Mouse (Mus musculus) lung, embryonic 16.5 days (tissue): ENCODE results near the gene Rcor2. TPM values are rescaled to one million over a fixed set of nuclear protein-coding genes. Genes with fewer than 3 reads are reported as not detected.

ENCODE experiments used
- ATAC-seq: fragments of 200-750 bp; cut with Nextera tagmentation; 2 replicates; pipeline ENCODE4 v1.8.0; 2017; ENCODE audit warnings: low read depth, mild to moderate bottlenecking, moderate library complexity
- H3K27ac ChIP-seq: fragments of 300-500 bp; sonication (generic); 2 replicates; pipeline ENCODE4 v1.5.1; 2014; ENCODE audit warnings: mild to moderate bottlenecking, control low read depth, low read length
- H3K27me3 ChIP-seq: fragments of 300-500 bp; sonication (generic); 2 replicates; pipeline ENCODE4 v1.6.1; 2014; ENCODE audit warnings: low read depth, low read length, mixed read lengths; ENCODE audit not compliant: control insufficient read depth, insufficient read depth
- H3K36me3 ChIP-seq: fragments of 300-500 bp; sonication (generic); 2 replicates; pipeline ENCODE4 v1.6.1; 2014; ENCODE audit warnings: low read length; ENCODE audit not compliant: control insufficient read depth, insufficient read depth
- H3K4me1 ChIP-seq: fragments of 300-500 bp; sonication (generic); replicated peaks from 2 replicates; pipeline ENCODE4 v1.6.1; 2014; ENCODE audit warnings: low read length, mixed read lengths; ENCODE audit not compliant: control insufficient read depth, insufficient read depth
- H3K4me2 ChIP-seq: fragments of 300-500 bp; sonication (generic); 2 replicates; pipeline ENCODE4 v1.6.1; 2014; ENCODE audit warnings: low read depth, low read length, control low read depth
- H3K4me3 ChIP-seq: fragments of 300-500 bp; sonication (generic); 2 replicates; pipeline ENCODE4 v1.5.1; 2014; ENCODE audit warnings: mild to moderate bottlenecking, low read length, control low read depth
- H3K9ac ChIP-seq: fragments of 300-500 bp; sonication (generic); 2 replicates; pipeline ENCODE4 v1.6.1; 2014; ENCODE audit warnings: low read length, control low read depth
- H3K9me3 ChIP-seq: fragments of 300-500 bp; sonication (generic); 2 replicates; pipeline ENCODE4 v1.6.1; 2016; ENCODE audit warnings: low read length; ENCODE audit not compliant: control insufficient read depth
- WGBS: fragments of 180-500 bp; shearing (Covaris S2); extraction: QIAGEN DNeasy Blood & Tissue Kit; methylation state at CpG from one replicate; pipeline ENCODE4 v1.1.7; 2014; 5-methylcytosine and 5-hydroxymethylcytosine counted together
- polyA plus RNA-seq: library from polyadenylated mRNA; unstranded; fragments of >200 nt; fragmentation: Nextera tagmentation; extraction: Ambion mirVana; gene quantifications from 2 replicates; pipeline ENCODE4 v1.2.1, GENCODE M21; 2015

Gene Rcor2
- polyA plus RNA-seq, 1 experiment from 2014 or later: 8.5 TPM

- no peaks in the 10 kb centered on the region; the same call in 1 of the 2 replicates for H3K9me3 ChIP-seq
- no peak overlapping the region for H3K9ac ChIP-seq
- H3K36me3 ChIP-seq: no peaks in the 10 kb centered on the region
- ATAC-seq: no peak
- no peak overlapping the region for H3K4me2 ChIP-seq
- no peak overlapping the region for H3K4me3 ChIP-seq
- 88% methylated on average over 3 of the region's 3 CpGs for WGBS
- no peak overlapping the region for H3K27ac ChIP-seq
- peaks cover 28% of the 10 kb centered on the region for H3K4me1 ChIP-seq
- H3K27me3 ChIP-seq: no peaks in the 10 kb centered on the region
Measured at GRCm38 (mm10) chr19:7261964-7262363, 5.2 kb upstream of the Rcor2 start.

GRCm38 (mm10) chr19:7262592-7262991 is 4.5 kb upstream of the Rcor2 start:
- WGBS: 83% methylated on average over 1 of the region's 1 CpGs
- H3K27me3 ChIP-seq: no peaks in the 10 kb centered on the region
- no peak overlapping the region for H3K27ac ChIP-seq
- peaks cover 35% of the 10 kb centered on the region for H3K4me1 ChIP-seq
- no peak overlapping the region for H3K4me3 ChIP-seq
- no peak for ATAC-seq
- no peaks in the 10 kb centered on the region; the same call in 1 of the 2 replicates for H3K9me3 ChIP-seq
- H3K9ac ChIP-seq: no peak overlapping the region
- H3K4me2 ChIP-seq: no peak overlapping the region
- no peaks in the 10 kb centered on the region for H3K36me3 ChIP-seq

- H3K9ac ChIP-seq: 0 out of 2 replicates have a peak overlapping the region, but pooled peaks have one; percentile 5
- WGBS: 9% methylated on average over 9 of the region's 9 CpGs
- no peaks in the 10 kb centered on the region; the same call in 1 of the 2 replicates for H3K9me3 ChIP-seq
- H3K27ac ChIP-seq: no peak overlapping the region
- ATAC-seq: no peak
- no peak overlapping the region for H3K4me2 ChIP-seq
- H3K4me1 ChIP-seq: peaks cover 44% of the 10 kb centered on the region
- no peaks in the 10 kb centered on the region for H3K36me3 ChIP-seq
- no peaks in the 10 kb centered on the region for H3K27me3 ChIP-seq
- H3K4me3 ChIP-seq: no peak overlapping the region
Measured at GRCm38 (mm10) chr19:7264088-7264765, 2.9 kb upstream of the Rcor2 start.

GRCm38 (mm10) chr19:7264766-7265331 is 2.3 kb upstream of the Rcor2 start:
- Histone ChIP-seq H3K9ac (peak overlapping the region; percentile 5; the same call in 1 of the 2 replicates), H3K9me3 (no peaks in the 10 kb centered on the region; the same call in 1 of the 2 replicates), H3K4me1 (peaks cover 50% of the 10 kb centered on the region), H3K36me3 (no peaks in the 10 kb centered on the region), H3K4me3 (no peak overlapping the region), H3K4me2 (no peak overlapping the region), H3K27ac (no peak overlapping the region; the same call in 1 of the 2 replicates), H3K27me3 (no peaks in the 10 kb centered on the region)
- ATAC-seq: no peak
- 14% methylated on average over 6 of the region's 6 CpGs for WGBS

GRCm38 (mm10) chr19:7265478-7266191 is 1.5 kb upstream of the Rcor2 start:
- Histone ChIP-seq H3K4me2 (no peak overlapping the region), H3K4me1 (peaks cover 53% of the 10 kb centered on the region), H3K9ac (peak overlapping the region; percentile 5; the same call in 1 of the 2 replicates), H3K36me3 (no peaks in the 10 kb centered on the region), H3K4me3 (no peak overlapping the region), H3K9me3 (no peaks in the 10 kb centered on the region; the same call in 1 of the 2 replicates), H3K27ac (no peak overlapping the region), H3K27me3 (no peaks in the 10 kb centered on the region)
- ATAC-seq: no peak
- WGBS: 28% methylated on average over 14 of the region's 14 CpGs

- no peak overlapping the region for H3K4me2 ChIP-seq
- H3K36me3 ChIP-seq: no peaks in the 10 kb centered on the region; the same call in 1 of the 2 replicates
- H3K9ac ChIP-seq: no peak overlapping the region
- no peak overlapping the region for H3K4me3 ChIP-seq
- H3K27me3 ChIP-seq: no peaks in the 10 kb centered on the region
- ATAC-seq: no peak
- peaks cover 53% of the 10 kb centered on the region for H3K4me1 ChIP-seq
- no peak overlapping the region for H3K27ac ChIP-seq
- H3K9me3 ChIP-seq: no peaks in the 10 kb centered on the region; the same call in 1 of the 2 replicates
- 53% methylated on average over 4 of the region's 4 CpGs for WGBS
Measured at GRCm38 (mm10) chr19:7266421-7266831, 699 bp upstream of the Rcor2 start.

- Histone ChIP-seq H3K9ac (peak overlapping the region; percentile 78), H3K4me3 (peak overlapping the region; percentile 71), H3K27ac (peak overlapping the region; percentile 81), H3K4me1 (peaks cover 53% of the 10 kb centered on the region), H3K36me3 (peaks cover 3% of the 10 kb centered on the region), H3K9me3 (no peaks in the 10 kb centered on the region), H3K4me2 (peak overlapping the region; percentile 95), H3K27me3 (no peaks in the 10 kb centered on the region)
- ATAC-seq: peak; percentile 82
- under 1% methylated on average over 43 of the region's 97 CpGs for WGBS
Measured at GRCm38 (mm10) chr19:7267781-7268721, 926 bp downstream of the Rcor2 start.

- peak overlapping the region; percentile 81 for H3K27ac ChIP-seq
- H3K9ac ChIP-seq: peak overlapping the region; percentile 78
- no peaks in the 10 kb centered on the region for H3K27me3 ChIP-seq
- peaks cover 3% of the 10 kb centered on the region; the same call in 1 of the 2 replicates for H3K9me3 ChIP-seq
- H3K4me3 ChIP-seq: peak overlapping the region; percentile 71
- peaks cover 8% of the 10 kb centered on the region for H3K36me3 ChIP-seq
- peak overlapping the region; percentile 95 for H3K4me2 ChIP-seq
- 0% methylated on average over 23 of the region's 30 CpGs for WGBS
- peaks cover 53% of the 10 kb centered on the region for H3K4me1 ChIP-seq
- ATAC-seq: peak; percentile 43
Measured at GRCm38 (mm10) chr19:7268722-7269090, 1.6 kb downstream of the Rcor2 start.
